Mouse (Mus musculus) MEL (cell line): Measurements from ENCODE around the gene Opcml. TPM values are rescaled to one million over a fixed set of nuclear protein-coding genes. Genes with fewer than 3 reads are reported as not detected.

Source experiments
- DNase-seq: peaks from one replicate; pipeline ENCODE4 v3.0.0; 2011; ENCODE audit warnings: low read depth, low spot score
- H3K27ac ChIP-seq: 2 replicates; pipeline ENCODE4 v1.5.1; 2012; ENCODE audit warnings: low read depth, mild to moderate bottlenecking, control low read depth, low read length, moderate library complexity; ENCODE audit not compliant: control insufficient read depth
- H3K27me3 ChIP-seq, 2 experiments: fragments of 150-350 bp in 1 of 2; sonication (generic) in 1 of 2; 2 replicates each; pipeline ENCODE4 v1.6.1; 2012; ENCODE audit warnings: low read length in 2 of 2, mild to moderate bottlenecking in 2 of 2, improper control_type of control experiment in 1 of 2, moderate library complexity in 1 of 2; ENCODE audit not compliant: insufficient read depth in 2 of 2, control insufficient read depth in 1 of 2
- H3K36me3 ChIP-seq, 2 experiments: 2 replicates each; pipeline ENCODE4 v1.6.1; 2012 to 2014; ENCODE audit warnings: low read length in 2 of 2, improper control_type of control experiment in 1 of 2, inconsistent platforms in 1 of 2, mild to moderate bottlenecking in 1 of 2; ENCODE audit not compliant: insufficient read depth in 2 of 2, control insufficient read depth in 1 of 2
- H3K4me1 ChIP-seq, 2 experiments: fragments of 150-350 bp in 1 of 2; sonication (generic) in 1 of 2; 2 replicates each; pipeline ENCODE4 v1.6.1; 2012; ENCODE audit warnings: low read length in 2 of 2, improper control_type of control experiment in 1 of 2, mild to moderate bottlenecking in 1 of 2; ENCODE audit not compliant: insufficient read depth in 2 of 2, control insufficient read depth in 1 of 2
- H3K4me3 ChIP-seq, 2 experiments: fragments of 150-350 bp in 1 of 2; sonication (generic) in 1 of 2; 2 replicates each; pipeline ENCODE4 v1.5.1; 2012; ENCODE audit warnings: low read depth in 2 of 2, low read length in 2 of 2, mild to moderate bottlenecking in 2 of 2, moderate library complexity in 2 of 2, control low read depth in 1 of 2, improper control_type of control experiment in 1 of 2; ENCODE audit not compliant: control insufficient read depth in 1 of 2, insufficient read depth in 1 of 2
- H3K79me2 ChIP-seq: 2 replicates; pipeline ENCODE4 v1.6.1; 2012; ENCODE audit warnings: mild to moderate bottlenecking, low read length, moderate library complexity; ENCODE audit not compliant: control insufficient read depth, poor library complexity, insufficient read depth
- H3K9ac ChIP-seq: 2 replicates; pipeline ENCODE4 v1.6.1; 2012; ENCODE audit warnings: low read depth, mild to moderate bottlenecking, control low read depth, low read length, moderate library complexity; ENCODE audit not compliant: control insufficient read depth, poor library complexity, severe bottlenecking
- H3K9me3 ChIP-seq: fragments of 150-350 bp; sonication (generic); replicated peaks from 2 replicates; pipeline ENCODE4 v1.6.1; 2012; ENCODE audit warnings: mild to moderate bottlenecking, low read length, improper control_type of control experiment, moderate library complexity; ENCODE audit not compliant: insufficient read depth
- CHD1 ChIP-seq: IDR thresholded peaks from 2 replicates; pipeline ENCODE4 v1.6.1; 2012; ENCODE audit warnings: low read depth, mild to moderate bottlenecking, inconsistent platforms, low read length, improper control_type of control experiment
- CHD2 ChIP-seq: IDR thresholded peaks from 2 replicates; pipeline ENCODE4 v1.6.1; 2011; ENCODE audit warnings: low read length, improper control_type of control experiment
- CTCF ChIP-seq, 3 experiments: IDR thresholded peaks in 2 of 3; conservative IDR thresholded peaks in 1 of 3; 2 replicates each; pipeline ENCODE4 v1.5.1; 2011 to 2012; ENCODE audit warnings: low read length in 3 of 3, low read depth in 2 of 3, mild to moderate bottlenecking in 2 of 3, improper control_type of control experiment in 1 of 3, inconsistent platforms in 1 of 3, mixed read lengths in 1 of 3, moderate library complexity in 1 of 3; ENCODE audit not compliant: control insufficient read depth in 1 of 3, insufficient read depth in 1 of 3, poor library complexity in 1 of 3, severe bottlenecking in 1 of 3
- ELF1 ChIP-seq: IDR thresholded peaks from 2 replicates; pipeline ENCODE4 v1.6.1; 2014; ENCODE audit warnings: low read depth, mild to moderate bottlenecking, inconsistent platforms, low read length, improper control_type of control experiment, moderate library complexity
- GABPA ChIP-seq: IDR thresholded peaks from 2 replicates; pipeline ENCODE4 v1.6.1; 2012; ENCODE audit warnings: low read depth, mild to moderate bottlenecking, inconsistent platforms, low read length, improper control_type of control experiment, moderate library complexity
- GATA1 ChIP-seq: IDR thresholded peaks from 2 replicates; pipeline ENCODE4 v1.6.1; 2011; ENCODE audit warnings: low read depth, low read length, improper control_type of control experiment
- JUND ChIP-seq: IDR thresholded peaks from 2 replicates; pipeline ENCODE4 v1.6.1; 2011; ENCODE audit warnings: low read depth, mild to moderate bottlenecking, improper control_type of control experiment, low read length
- KAT2A ChIP-seq: conservative IDR thresholded peaks from 2 replicates; pipeline ENCODE4 v1.6.1; 2012; ENCODE audit warnings: low read depth, low read length, improper control_type of control experiment, inconsistent platforms
- MAFK ChIP-seq: IDR thresholded peaks from 2 replicates; pipeline ENCODE4 v1.6.1; 2011; ENCODE audit warnings: low read depth, mild to moderate bottlenecking, low read length, improper control_type of control experiment, borderline replicate concordance
- MAX ChIP-seq: IDR thresholded peaks from 2 replicates; pipeline ENCODE4 v1.6.1; 2011; ENCODE audit warnings: low read length, improper control_type of control experiment
- MEF2A ChIP-seq: IDR thresholded peaks from 2 replicates; pipeline ENCODE4 v1.6.1; 2014; ENCODE audit warnings: low read depth, mild to moderate bottlenecking, inconsistent platforms, low read length, improper control_type of control experiment; ENCODE audit not compliant: poor library complexity, insufficient replicate concordance, severe bottlenecking; ENCODE audit errors: extremely low read depth
- MXI1 ChIP-seq: IDR thresholded peaks from 2 replicates; pipeline ENCODE4 v1.6.1; 2011; ENCODE audit warnings: mild to moderate bottlenecking, low read depth, low read length, improper control_type of control experiment
- MYB ChIP-seq: IDR thresholded peaks from 2 replicates; pipeline ENCODE4 v1.6.1; 2011; ENCODE audit warnings: mild to moderate bottlenecking, low read depth, low read length, improper control_type of control experiment
- MYC ChIP-seq: IDR thresholded peaks from 2 replicates; pipeline ENCODE4 v1.6.1; 2011; ENCODE audit warnings: low read depth, mild to moderate bottlenecking, low read length, improper control_type of control experiment, moderate library complexity
- NELFE ChIP-seq: IDR thresholded peaks from 2 replicates; pipeline ENCODE4 v1.6.1; 2011; ENCODE audit warnings: low read depth, low read length, improper control_type of control experiment
- NRF1 ChIP-seq: IDR thresholded peaks from 2 replicates; pipeline ENCODE4 v1.6.1; 2014; ENCODE audit warnings: low read depth, mild to moderate bottlenecking, inconsistent platforms, low read length, improper control_type of control experiment, moderate library complexity; ENCODE audit not compliant: poor library complexity, insufficient read depth, severe bottlenecking
- POLR2AphosphoS2 ChIP-seq: IDR thresholded peaks from 2 replicates; pipeline ENCODE4 v1.6.1; 2011; ENCODE audit warnings: low read length, improper control_type of control experiment
- POLR2AphosphoS5 ChIP-seq: IDR thresholded peaks from 2 replicates; pipeline ENCODE4 v1.6.1; 2012; ENCODE audit warnings: low read depth, borderline replicate concordance, mild to moderate bottlenecking, inconsistent platforms, low read length, moderate library complexity, mixed read lengths
- TCF12 ChIP-seq: IDR thresholded peaks from 2 replicates; pipeline ENCODE4 v1.6.1; 2014; ENCODE audit warnings: low read depth, mild to moderate bottlenecking, inconsistent platforms, low read length, improper control_type of control experiment, moderate library complexity
- ZC3H11A ChIP-seq: IDR thresholded peaks from 2 replicates; pipeline ENCODE4 v1.6.1; 2012; ENCODE audit warnings: low read depth, mild to moderate bottlenecking, inconsistent platforms, low read length, improper control_type of control experiment
- ZKSCAN1 ChIP-seq: IDR thresholded peaks from 2 replicates; pipeline ENCODE4 v1.6.1; 2012; ENCODE audit warnings: low read depth, mild to moderate bottlenecking, inconsistent platforms, low read length, improper control_type of control experiment, moderate library complexity
- ZMIZ1 ChIP-seq: IDR thresholded peaks from 2 replicates; pipeline ENCODE4 v1.6.1; 2012; ENCODE audit warnings: low read depth, mild to moderate bottlenecking, inconsistent platforms, low read length, improper control_type of control experiment, moderate library complexity
- ZNF384 ChIP-seq: IDR thresholded peaks from 2 replicates; pipeline ENCODE4 v1.6.1; 2012; ENCODE audit warnings: low read depth, mild to moderate bottlenecking, inconsistent platforms, low read length, improper control_type of control experiment
- polyA plus RNA-seq, 2 experiments: library from polyadenylated mRNA; stranded (reverse) in 1 of 2; unstranded in 1 of 2; fragments of >175 nt in 1 of 2; fragments of >200 nt in 1 of 2; gene quantifications; 2 replicates each; pipeline versions ENCODE4 v1.2.1 to v1.2.4; 2012; ENCODE audit warnings: low replicate concordance in 2 of 2, low read depth in 1 of 2; ENCODE audit not compliant: insufficient read length in 2 of 2, insufficient read depth in 1 of 2, missing spikeins in 1 of 2
- total RNA-seq: library from RNA; depleted of rRNA; stranded (reverse); fragments of 300-350 nt; gene quantifications from 2 replicates; pipeline ENCODE4 v1.2.3, GENCODE M21; 2012

Opcml gene
- total and polyA plus RNA-seq, 3 experiments = not detected

GRCm38 (mm10) chr9:28101981-28102380, 311.4 kb downstream of the Opcml start:
- no peaks in the 10 kb centered on the region for H3K9me3 ChIP-seq
- H3K79me2 ChIP-seq = no peaks in the 10 kb centered on the region
- H3K27ac ChIP-seq = no peak overlapping the region
- H3K36me3 ChIP-seq = no peaks in the 10 kb centered on the region
- no peak overlapping the region for H3K9ac ChIP-seq
- H3K27me3 ChIP-seq = no peaks in the 10 kb centered on the region
- TF ChIP-seq MAFK (no peak), NRF1 (no peak), GABPA (no peak), MAX (no peak), JUND (no peak), POLR2AphosphoS5 (no peak), ZKSCAN1 (no peak), MYC (no peak), ZC3H11A (no peak), KAT2A (no peak), GATA1 (no peak), CHD1 (no peak), ZMIZ1 (no peak), TCF12 (no peak), POLR2AphosphoS2 (no peak), ZNF384 (no peak), MYB (no peak), MXI1 (no peak)
- H3K4me3 ChIP-seq = no peak overlapping the region
- DNase-seq = no peak
- H3K4me1 ChIP-seq = no peaks in the 10 kb centered on the region

GRCm38 (mm10) chr9:28121858-28122257, 331.3 kb downstream of the Opcml start:
- no peak for DNase-seq
- Histone ChIP-seq H3K4me3 (no peak overlapping the region), H3K79me2 (no peaks in the 10 kb centered on the region), H3K9me3 (no peaks in the 10 kb centered on the region), H3K9ac (no peak overlapping the region), H3K27ac (no peak overlapping the region), H3K27me3 (no peaks in the 10 kb centered on the region), H3K4me1 (no peaks in the 10 kb centered on the region), H3K36me3 (no peaks in the 10 kb centered on the region)
- no peak for TF ChIP-seq KAT2A
- TF ChIP-seq ELF1 = no peak
- no peak for TF ChIP-seq MEF2A
- no peak for TF ChIP-seq CHD2
- no peak for TF ChIP-seq NELFE
- no peak for TF ChIP-seq MXI1
- no peak for TF ChIP-seq CHD1
- TF ChIP-seq CTCF (IDR thresholded peaks at IDR 0.05 in 2 of 3, conservative IDR thresholded peaks at IDR 0.05 in 1 of 3; ENCODE audit: control insufficient read depth in 1 of 3, insufficient read depth in 1 of 3, low read depth in 2 of 3, low read length in 3 of 3, poor library complexity in 1 of 3, severe bottlenecking in 1 of 3) = no peak
- no peak for TF ChIP-seq ZMIZ1
- TF ChIP-seq GATA1 = no peak
